Mouse (Mus musculus) CH12.LX (cell line): Measurements from ENCODE around the gene Prpf3.

Source experiments
- CTCF ChIP-seq, 2 experiments: IDR thresholded peaks in 1 of 2; conservative IDR thresholded peaks in 1 of 2; 2 replicates each; pipeline ENCODE4 v1.5.1; 2011 to 2012; ENCODE audit warnings: low read depth in 2 of 2, low read length in 2 of 2, improper control_type of control experiment in 1 of 2, inconsistent platforms in 1 of 2, mild to moderate bottlenecking in 1 of 2, moderate library complexity in 1 of 2
- EP300 ChIP-seq: IDR thresholded peaks from 2 replicates; pipeline ENCODE4 v1.6.1; 2011; ENCODE audit warnings: low read length, improper control_type of control experiment
- GABPA ChIP-seq: IDR thresholded peaks from 2 replicates; pipeline ENCODE4 v1.6.1; 2012; ENCODE audit warnings: low read depth, low read length, improper control_type of control experiment, inconsistent platforms; ENCODE audit not compliant: insufficient replicate concordance
- POLR2A ChIP-seq: IDR thresholded peaks from 2 replicates; pipeline ENCODE4 v1.6.1; 2011; ENCODE audit warnings: low read depth, mild to moderate bottlenecking, improper control_type of control experiment, low read length

DNA sequence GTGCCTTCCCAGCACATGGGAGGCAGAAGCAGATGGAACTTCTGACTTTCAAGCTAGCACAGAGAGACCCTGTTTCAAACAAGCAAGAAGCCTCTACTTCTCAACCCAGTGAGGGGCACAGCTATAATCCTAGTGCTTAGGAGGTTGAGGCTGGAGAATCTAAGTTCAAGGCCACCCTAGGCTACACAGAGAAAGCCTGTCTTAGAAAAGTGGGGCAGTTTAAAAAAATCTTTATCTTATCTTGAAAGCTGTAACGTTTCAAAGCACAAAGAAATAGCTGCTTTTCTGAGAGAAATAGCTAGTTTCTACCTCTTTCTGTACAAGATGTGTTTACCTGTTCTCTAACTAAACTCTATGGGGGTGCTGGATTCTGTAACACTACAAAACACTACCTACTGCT, 49.0 kb downstream of the Prpf3 start:
- TF ChIP-seq GABPA: no peak
- TF ChIP-seq EP300: no peak
- no peak for TF ChIP-seq CTCF (conservative IDR thresholded peaks at IDR 0.05 in 1 of 2, IDR thresholded peaks at IDR 0.05 in 1 of 2; ENCODE audit: low read depth in 2 of 2, low read length in 2 of 2)
- no peak for TF ChIP-seq POLR2A
